Mouse (Mus musculus) embryonic facial prominence, embryonic 10.5 days (tissue): ENCODE data around the gene Hnrnpul2. TPM values are rescaled to one million over a fixed set of nuclear protein-coding genes. Genes with fewer than 3 reads are reported as not detected.

ENCODE experiments used
- DNase-seq: peaks from one replicate; pipeline ENCODE4 v3.0.0-alpha.2; 2017; ENCODE audit warnings: low spot score
- H3K27ac ChIP-seq: fragments of 300-500 bp; sonication (generic); replicated peaks from 2 replicates; pipeline ENCODE4 v1.5.1; 2016; ENCODE audit warnings: mild to moderate bottlenecking
- H3K27me3 ChIP-seq: fragments of 300-500 bp; sonication (generic); replicated peaks from 2 replicates; pipeline ENCODE4 v1.6.1; 2016; ENCODE audit warnings: low read depth, mild to moderate bottlenecking; ENCODE audit not compliant: poor library complexity, severe bottlenecking
- H3K36me3 ChIP-seq: fragments of 300-500 bp; sonication (generic); replicated peaks from 2 replicates; pipeline ENCODE4 v1.6.1; 2016; ENCODE audit warnings: mild to moderate bottlenecking, moderate library complexity
- H3K4me1 ChIP-seq: fragments of 300-500 bp; sonication (generic); 2 replicates; pipeline ENCODE4 v1.6.1; 2016
- H3K4me3 ChIP-seq: fragments of 300-500 bp; sonication (generic); 2 replicates; pipeline ENCODE4 v1.5.1; 2016; ENCODE audit warnings: mild to moderate bottlenecking, moderate library complexity
- H3K9me3 ChIP-seq: fragments of 300-500 bp; sonication (generic); 2 replicates; pipeline ENCODE4 v1.6.1; 2016; ENCODE audit warnings: mild to moderate bottlenecking
- WGBS: fragments of 180-500 bp; shearing (Covaris S2); methylation state at CpG from one replicate; pipeline ENCODE4 v1.1.7; 2016; 5-methylcytosine and 5-hydroxymethylcytosine counted together
- polyA plus RNA-seq: library from polyadenylated mRNA; unstranded; fragments of >200 nt; fragmentation: Nextera tagmentation; extraction: Ambion mirVana; gene quantifications from 2 replicates; pipeline ENCODE4 v1.2.1, GENCODE M21; 2016

Gene Hnrnpul2
- polyA plus RNA-seq, 1 experiment from 2014 or later: 5.0 TPM

DNA sequence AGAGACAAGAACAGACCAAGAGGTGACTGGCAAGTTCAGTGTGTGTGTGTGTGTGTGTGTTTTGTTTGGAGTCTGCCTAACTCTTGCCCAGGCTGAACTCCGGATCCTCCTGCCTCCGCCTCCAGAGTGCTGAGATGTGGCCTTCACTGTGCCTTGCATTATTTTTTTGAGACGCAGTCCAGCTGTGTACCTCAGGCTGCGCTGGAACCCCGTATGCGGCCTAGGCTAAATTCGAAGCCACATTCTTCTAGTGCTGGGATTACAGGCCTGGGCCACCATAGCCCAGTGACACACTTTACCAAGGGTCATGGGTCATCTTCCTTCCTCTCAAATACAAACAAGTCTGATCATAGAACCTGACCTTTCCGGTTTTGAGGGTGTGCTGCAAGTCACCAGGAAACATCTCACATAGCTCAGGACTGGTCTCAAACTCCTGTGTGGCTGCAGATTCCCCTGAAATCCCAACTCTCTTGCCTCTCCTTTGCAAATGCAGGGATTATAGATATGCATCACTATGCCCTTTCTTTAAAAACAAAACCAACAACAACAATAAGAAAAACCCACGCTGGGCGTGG is 52.5 kb downstream of the Hnrnpul2 start:
- no peaks in the 10 kb centered on the region for H3K9me3 ChIP-seq
- H3K27me3 ChIP-seq: no peaks in the 10 kb centered on the region
- 77% methylated on average over 10 of the region's 10 CpGs for WGBS
- H3K36me3 ChIP-seq: peaks cover 44% of the 10 kb centered on the region
- no peak for DNase-seq
- peaks cover 12% of the 10 kb centered on the region for H3K4me1 ChIP-seq
- peak overlapping the region; percentile 85 for H3K4me3 ChIP-seq
- H3K27ac ChIP-seq: peak overlapping the region; percentile 91

DNA sequence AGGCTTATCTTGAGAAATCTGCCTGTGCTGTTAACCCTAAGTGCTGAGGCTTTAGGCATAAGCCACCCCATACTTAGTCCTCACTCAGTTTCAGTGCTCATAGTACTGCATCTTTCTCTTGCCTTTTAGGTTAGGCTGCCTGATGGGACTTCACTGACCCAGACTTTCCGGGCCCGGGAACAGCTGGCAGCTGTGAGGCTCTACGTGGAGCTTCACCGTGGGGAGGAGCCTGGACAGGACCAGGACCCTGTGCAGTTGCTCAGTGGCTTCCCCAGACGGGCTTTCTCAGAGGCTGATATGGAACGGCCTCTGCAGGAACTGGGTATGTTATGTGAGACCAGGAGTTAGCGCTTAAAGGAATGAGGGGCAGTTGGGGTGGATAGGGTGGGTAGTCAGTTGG is 55.2 kb downstream of the Hnrnpul2 start:
- H3K4me3 ChIP-seq: no peak overlapping the region
- 95% methylated on average over 7 of the region's 7 CpGs for WGBS
- no peak for DNase-seq
- H3K27ac ChIP-seq: no peak overlapping the region
- H3K4me1 ChIP-seq: peaks cover 20% of the 10 kb centered on the region
- H3K9me3 ChIP-seq: no peaks in the 10 kb centered on the region
- peaks cover 63% of the 10 kb centered on the region for H3K36me3 ChIP-seq
- no peaks in the 10 kb centered on the region for H3K27me3 ChIP-seq

DNA sequence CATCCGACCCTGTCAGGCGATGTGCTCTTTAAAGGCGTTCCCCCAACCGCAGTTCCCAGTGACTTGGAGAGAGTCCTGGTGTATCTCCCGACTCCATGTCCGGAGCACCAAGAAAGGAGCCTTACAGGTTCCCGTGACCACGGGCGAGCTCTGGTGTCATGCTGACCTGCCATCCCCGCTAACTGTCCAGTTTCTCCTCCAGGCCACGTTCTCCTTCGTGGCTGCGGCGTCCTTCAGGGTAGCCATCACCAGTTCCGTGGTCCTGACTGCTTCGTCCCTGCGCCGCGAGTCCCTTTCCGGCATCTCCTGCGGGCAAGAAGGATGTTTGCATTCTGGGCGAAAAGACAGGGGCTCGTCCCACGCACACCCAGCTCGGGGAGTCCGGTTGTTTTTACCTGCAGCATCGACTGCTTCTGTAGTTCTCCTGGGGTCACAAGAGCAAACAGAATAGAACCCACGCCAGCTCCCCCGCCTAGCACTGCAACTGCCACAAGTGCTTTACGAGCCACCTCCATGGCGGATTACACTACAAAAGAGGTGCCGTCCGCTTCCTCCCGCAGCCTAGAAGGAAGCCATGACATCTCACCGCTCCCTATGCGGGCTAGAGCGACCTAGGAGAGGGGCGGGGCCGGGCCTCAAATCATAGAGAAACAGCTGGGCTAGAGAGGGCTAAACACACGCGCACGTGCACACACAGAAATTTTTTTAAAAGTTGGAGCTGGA is 60.7 kb downstream of the Hnrnpul2 start, which contains the start of gene Uqcc3:
Gene Uqcc3 (minus strand): TSS at position 613 of the 723 bp plus-strand sequence.
- peaks cover 11% of the 10 kb centered on the region for H3K4me1 ChIP-seq
- H3K36me3 ChIP-seq: peaks cover 37% of the 10 kb centered on the region
- H3K27ac ChIP-seq: peak within 1 kb of the TSS; percentile 92
- H3K4me3 ChIP-seq: peak within 1 kb of the TSS; percentile 94
- no peaks in the 10 kb centered on the region for H3K27me3 ChIP-seq
- no peaks in the 10 kb centered on the region for H3K9me3 ChIP-seq
- under 1% methylated on average over 42 of the region's 42 CpGs for WGBS
- DNase-seq: peak; percentile 87

GRCm38 (mm10) chr19:8881034-8881392 is 61.2 kb downstream of the Hnrnpul2 start:
- H3K36me3 ChIP-seq: peaks cover 32% of the 10 kb centered on the region
- no peaks in the 10 kb centered on the region for H3K27me3 ChIP-seq
- peaks cover 11% of the 10 kb centered on the region for H3K4me1 ChIP-seq
- H3K27ac ChIP-seq: peak overlapping the region; percentile 92
- peak overlapping the region; percentile 94 for H3K4me3 ChIP-seq
- H3K9me3 ChIP-seq: no peaks in the 10 kb centered on the region
- WGBS: 17% methylated on average over 3 of the region's 3 CpGs
- DNase-seq: no peak

GRCm38 (mm10) chr19:8883616-8884015 is 63.8 kb downstream of the Hnrnpul2 start, which contains the start of the genes Lbhd1 and Gm49403:
Lbhd1 (plus strand) TSS chr19:8883732.
Gm49403 (plus strand) TSS chr19:8883930.
- H3K4me3 ChIP-seq: no peak within 1 kb of the TSS
- no peak within 1 kb of the TSS for H3K27ac ChIP-seq
- H3K27me3 ChIP-seq: no peaks in the 10 kb centered on the region
- H3K36me3 ChIP-seq: peaks cover 9% of the 10 kb centered on the region
- 86% methylated on average over 3 of the region's 3 CpGs for WGBS
- peaks cover 23% of the 10 kb centered on the region for H3K4me1 ChIP-seq
- H3K9me3 ChIP-seq: no peaks in the 10 kb centered on the region
- DNase-seq: no peak

Other genes starting within 250 kb of the Hnrnpul2 start
- gene Slc22a8, start 228.8 kb upstream of the Hnrnpul2 start, polyA plus RNA-seq: not detected in 2 replicates
- 0.10 and 0.24 TPM in 2 replicates for gene Slc22a6, start 202.0 kb upstream of the Hnrnpul2 start, polyA plus RNA-seq
- gene Chrm1, start 156.2 kb upstream of the Hnrnpul2 start, polyA plus RNA-seq: 0.04 and 0.09 TPM in 2 replicates
- gene Slc3a2, start 96.6 kb upstream of the Hnrnpul2 start, polyA plus RNA-seq: 125 and 127 TPM in 2 replicates
- gene Wdr74, start 84.2 kb upstream of the Hnrnpul2 start, polyA plus RNA-seq: 117 and 127 TPM in 2 replicates
- gene 1700092M07Rik, start 79.3 kb upstream of the Hnrnpul2 start, polyA plus RNA-seq: 3.4 and 3.5 TPM in 2 replicates
- 97.0 and 108 TPM in 2 replicates for gene Stx5a, start 78.6 kb upstream of the Hnrnpul2 start, polyA plus RNA-seq
- gene Nxf1, start 62.9 kb upstream of the Hnrnpul2 start, polyA plus RNA-seq: 254 and 269 TPM in 2 replicates
- 179 and 185 TPM in 2 replicates for gene Tmem223, start 49.0 kb upstream of the Hnrnpul2 start, polyA plus RNA-seq
- 43.4 and 46.7 TPM in 2 replicates for gene Tmem179b, start 45.5 kb upstream of the Hnrnpul2 start, polyA plus RNA-seq
- 44.7 and 46.3 TPM in 2 replicates for gene Taf6l, start 33.6 kb upstream of the Hnrnpul2 start, polyA plus RNA-seq
- 193 and 205 TPM in 2 replicates for gene Polr2g, start 21.4 kb upstream of the Hnrnpul2 start, polyA plus RNA-seq
- gene Zbtb3, start 17.5 kb upstream of the Hnrnpul2 start, polyA plus RNA-seq: 6.5 and 6.9 TPM in 2 replicates
- gene Ttc9c, start 677 bp upstream of the Hnrnpul2 start, polyA plus RNA-seq: 83.8 and 85.6 TPM in 2 replicates
- not detected in 2 replicates for gene AC129217.1, start 9.8 kb downstream of the Hnrnpul2 start, polyA plus RNA-seq
- gene Bscl2, start 17.5 kb downstream of the Hnrnpul2 start, polyA plus RNA-seq: 41.4 and 44.6 TPM in 2 replicates
- gene Gng3, start 19.2 kb downstream of the Hnrnpul2 start, polyA plus RNA-seq: 29.3 and 32.0 TPM in 2 replicates
- 0.55 and 0.57 TPM in 2 replicates for gene Lrrn4cl, start 30.8 kb downstream of the Hnrnpul2 start, polyA plus RNA-seq
- gene Ubxn1, start 51.5 kb downstream of the Hnrnpul2 start, polyA plus RNA-seq: 218 and 220 TPM in 2 replicates
- 59.0 and 62.0 TPM in 2 replicates for gene Uqcc3, start 60.9 kb downstream of the Hnrnpul2 start, polyA plus RNA-seq
- 115 and 118 TPM in 2 replicates for gene Lbhd1, start 63.7 kb downstream of the Hnrnpul2 start, polyA plus RNA-seq
- not detected in 2 replicates for gene Gm49403, start 63.9 kb downstream of the Hnrnpul2 start, polyA plus RNA-seq
- 159 and 167 TPM in 2 replicates for gene 1810009A15Rik, start 68.8 kb downstream of the Hnrnpul2 start, polyA plus RNA-seq
- gene Gm49416, start 68.9 kb downstream of the Hnrnpul2 start, polyA plus RNA-seq: 0.59 and 0.96 TPM in 2 replicates
- 59.0 and 60.9 TPM in 2 replicates for gene Ints5, start 73.0 kb downstream of the Hnrnpul2 start, polyA plus RNA-seq
- gene Ganab, start 78.1 kb downstream of the Hnrnpul2 start, polyA plus RNA-seq: 116 TPM in 2 replicates
- 46.7 and 47.3 TPM in 2 replicates for gene B3gat3, start 100.4 kb downstream of the Hnrnpul2 start, polyA plus RNA-seq
- 3.1 and 3.8 TPM in 2 replicates for gene Rom1, start 109.3 kb downstream of the Hnrnpul2 start, polyA plus RNA-seq
- gene Eml3, start 109.5 kb downstream of the Hnrnpul2 start, polyA plus RNA-seq: 28.9 and 30.1 TPM in 2 replicates
- 212 and 216 TPM in 2 replicates for gene Mta2, start 121.9 kb downstream of the Hnrnpul2 start, polyA plus RNA-seq
- gene Tut1, start 133.8 kb downstream of the Hnrnpul2 start, polyA plus RNA-seq: 45.2 and 47.8 TPM in 2 replicates
- 550 and 554 TPM in 2 replicates for gene Eef1g, start 147.0 kb downstream of the Hnrnpul2 start, polyA plus RNA-seq
- 9.3 and 10.0 TPM in 2 replicates for gene Ahnak, start 169.3 kb downstream of the Hnrnpul2 start, polyA plus RNA-seq